Mouse (Mus musculus) heart, embryonic 14.5 days (tissue): ENCODE measurements around the gene Rftn1. TPM values are rescaled to one million over a fixed set of nuclear protein-coding genes. Genes with fewer than 3 reads are reported as not detected.

Experiments used
- ATAC-seq: fragments of 200-750 bp; cut with Nextera tagmentation; 2 replicates; pipeline ENCODE4 v1.8.0; 2017; ENCODE audit warnings: low read depth, moderate TSS enrichment; ENCODE audit not compliant: insufficient number of reproducible peaks, insufficient read depth, low FRiP score
- H3K27ac ChIP-seq, 2 experiments: fragments of 200-500 bp in 1 of 2; fragments of 300-500 bp in 1 of 2; sonication (generic) in 1 of 2; replicated peaks in 1 of 2; 2 replicates each; pipeline ENCODE4 v1.5.1; 2012 to 2014; ENCODE audit warnings: low read depth in 2 of 2, low read length in 2 of 2, control low read depth in 1 of 2, mild to moderate bottlenecking in 1 of 2, mixed read lengths in 1 of 2; ENCODE audit not compliant: control insufficient read depth in 1 of 2, insufficient read depth in 1 of 2
- H3K27me3 ChIP-seq: fragments of 300-500 bp; sonication (generic); 2 replicates; pipeline ENCODE4 v1.6.1; 2014; ENCODE audit warnings: mild to moderate bottlenecking, low read length, control low read depth; ENCODE audit not compliant: control insufficient read depth, insufficient read depth
- H3K36me3 ChIP-seq: fragments of 300-500 bp; sonication (generic); 2 replicates; pipeline ENCODE4 v1.6.1; 2014; ENCODE audit warnings: mild to moderate bottlenecking, control low read depth, low read length, mixed read lengths; ENCODE audit not compliant: control insufficient read depth, insufficient read depth
- H3K4me1 ChIP-seq, 2 experiments: fragments of 200-500 bp in 1 of 2; fragments of 300-500 bp in 1 of 2; sonication (generic) in 1 of 2; 2 replicates each; pipeline ENCODE4 v1.6.1; 2012 to 2014; ENCODE audit warnings: low read length in 2 of 2, control low read depth in 1 of 2, mixed read lengths in 1 of 2; ENCODE audit not compliant: control insufficient read depth in 2 of 2, insufficient read depth in 2 of 2
- H3K4me2 ChIP-seq: fragments of 300-500 bp; sonication (generic); 2 replicates; pipeline ENCODE4 v1.6.1; 2014; ENCODE audit warnings: mild to moderate bottlenecking, low read length
- H3K4me3 ChIP-seq, 2 experiments: fragments of 200-500 bp in 1 of 2; fragments of 300-500 bp in 1 of 2; sonication (generic) in 1 of 2; 2 replicates each; pipeline ENCODE4 v1.5.1; 2012 to 2014; ENCODE audit warnings: low read length in 2 of 2, mild to moderate bottlenecking in 2 of 2, control low read depth in 1 of 2, low read depth in 1 of 2, moderate library complexity in 1 of 2; ENCODE audit not compliant: control insufficient read depth in 1 of 2, insufficient read depth in 1 of 2
- H3K9ac ChIP-seq: fragments of 300-500 bp; sonication (generic); 2 replicates; pipeline ENCODE4 v1.6.1; 2014; ENCODE audit warnings: mild to moderate bottlenecking, low read length
- H3K9me3 ChIP-seq: fragments of 300-500 bp; sonication (generic); 2 replicates; pipeline ENCODE4 v1.6.1; 2016; ENCODE audit warnings: low read length, control low read depth; ENCODE audit not compliant: control insufficient read depth
- WGBS: fragments of 180-500 bp; shearing (Covaris S2); extraction: QIAGEN DNeasy Blood & Tissue Kit; methylation state at CpG from one replicate; pipeline ENCODE4 v1.1.7; 2014; 5-methylcytosine and 5-hydroxymethylcytosine counted together
- polyA plus RNA-seq: library from polyadenylated mRNA; unstranded; fragments of >200 nt; fragmentation: Nextera tagmentation; extraction: Ambion mirVana; gene quantifications from 2 replicates; pipeline ENCODE4 v1.2.1, GENCODE M21; 2014

The Rftn1 gene
- polyA plus RNA-seq, 1 experiment from 2014 or later, result 26.2 TPM

DNA sequence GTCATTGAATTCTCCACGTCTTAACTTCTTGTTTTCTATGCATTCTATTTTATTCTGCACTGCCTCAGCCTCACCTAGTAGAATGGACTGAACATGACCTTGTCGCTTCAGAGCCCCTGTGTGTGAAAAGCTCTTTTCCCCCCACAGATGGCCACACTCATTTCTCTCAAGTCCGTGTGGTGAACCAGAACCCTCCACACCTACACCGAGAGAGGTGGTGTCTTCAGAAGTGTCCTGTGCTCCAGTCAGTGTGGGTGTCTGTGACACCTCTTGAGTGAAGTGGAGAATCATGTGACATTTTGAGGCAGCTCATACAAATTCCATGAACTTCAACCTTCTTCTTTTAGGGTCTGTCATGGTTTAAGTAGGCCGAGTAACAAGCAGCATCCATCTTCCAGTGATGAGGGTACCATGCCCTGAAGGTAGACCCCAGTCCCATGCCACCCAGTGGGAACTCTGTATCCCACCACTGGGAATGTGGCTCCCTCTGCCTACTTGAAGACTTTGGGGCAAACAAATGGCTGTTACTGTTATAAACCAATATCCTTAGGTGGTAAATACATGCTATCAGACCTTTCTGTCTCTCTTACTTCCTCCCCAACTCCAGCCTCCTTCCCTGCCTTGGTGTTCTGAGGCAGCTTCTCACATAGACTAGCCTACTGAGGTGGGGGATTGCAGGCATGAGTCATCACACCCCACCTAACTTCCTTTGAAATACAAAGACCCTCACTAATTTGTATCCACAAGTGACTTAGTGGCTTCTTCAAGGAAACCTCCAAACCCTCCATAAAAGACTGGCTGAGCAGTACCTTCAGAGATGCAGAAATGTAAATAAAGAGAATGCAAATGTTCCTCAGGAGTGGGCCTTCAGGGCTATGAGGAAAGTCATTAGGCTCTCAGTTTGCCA, 122.4 kb downstream of the Rftn1 start:
- H3K9ac ChIP-seq, result no peak overlapping the region
- 70% methylated on average over 5 of the region's 5 CpGs for WGBS

DNA sequence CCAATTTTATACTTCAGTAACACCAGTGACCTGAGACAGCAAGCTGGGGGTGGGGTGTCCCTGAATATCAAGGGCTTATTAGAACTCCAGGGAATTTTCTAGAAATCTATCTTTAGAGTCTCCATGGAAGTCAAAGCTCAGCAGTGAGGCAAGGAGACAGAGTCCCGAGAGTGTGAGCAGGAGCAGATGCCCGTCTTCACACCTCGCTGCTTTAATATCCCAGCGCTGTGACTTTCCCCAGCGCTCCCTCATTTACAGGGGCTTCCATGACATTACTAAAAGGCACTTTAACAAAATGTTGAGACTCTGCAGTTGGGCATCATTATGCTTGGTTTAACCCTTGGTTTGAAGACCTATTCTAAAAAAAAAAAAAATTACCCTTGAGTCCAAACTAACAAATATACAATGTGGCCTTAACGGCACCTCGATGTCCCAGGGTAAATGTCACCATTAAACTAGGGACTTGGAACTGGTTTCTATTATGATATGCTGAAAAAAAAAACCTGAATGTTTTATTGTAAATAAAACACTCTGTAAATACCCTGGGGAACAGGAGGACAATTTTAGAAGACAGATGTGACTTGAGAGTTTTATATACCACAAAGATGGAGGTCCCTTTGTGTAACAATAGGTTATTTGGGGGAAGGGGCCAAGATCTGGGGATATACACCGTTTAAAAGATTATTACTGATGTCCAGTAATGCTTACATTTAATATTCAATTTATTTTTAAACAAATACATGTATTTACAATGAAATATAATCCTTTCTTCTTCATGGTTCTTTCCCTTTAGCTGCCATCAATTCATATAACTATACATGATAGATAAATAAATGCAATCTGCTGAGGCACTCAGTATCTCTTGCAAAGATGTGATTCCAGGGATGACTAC, 123.4 kb downstream of the Rftn1 start:
- WGBS, result 86% methylated on average over 8 of the region's 8 CpGs
- H3K9ac ChIP-seq, result no peak overlapping the region
- no peaks in the 10 kb centered on the region for H3K27me3 ChIP-seq
- peaks cover 16 to 19% of the 10 kb centered on the region in 2 experiments; a peak in 3 of 4 replicates for H3K4me1 ChIP-seq
- H3K4me3 ChIP-seq, result no peak overlapping the region
- no peak for ATAC-seq
- H3K4me2 ChIP-seq, result no peak overlapping the region
- peaks cover 6% of the 10 kb centered on the region for H3K36me3 ChIP-seq
- no peaks in the 10 kb centered on the region for H3K9me3 ChIP-seq
- no peak overlapping the region for H3K27ac ChIP-seq

More for the DNA sequence above, 122.4 kb downstream of the Rftn1 start:
- H3K4me2 ChIP-seq, result no peak overlapping the region
- H3K36me3 ChIP-seq, result peaks cover 6% of the 10 kb centered on the region
- no peak for ATAC-seq
- no peaks in the 10 kb centered on the region for H3K9me3 ChIP-seq
- H3K4me3 ChIP-seq, result no peak overlapping the region
- H3K27ac ChIP-seq, result no peak overlapping the region
- H3K4me1 ChIP-seq, result peaks cover 8 to 11% of the 10 kb centered on the region in 2 experiments; a peak in 3 of 4 replicates
- no peaks in the 10 kb centered on the region for H3K27me3 ChIP-seq

DNA sequence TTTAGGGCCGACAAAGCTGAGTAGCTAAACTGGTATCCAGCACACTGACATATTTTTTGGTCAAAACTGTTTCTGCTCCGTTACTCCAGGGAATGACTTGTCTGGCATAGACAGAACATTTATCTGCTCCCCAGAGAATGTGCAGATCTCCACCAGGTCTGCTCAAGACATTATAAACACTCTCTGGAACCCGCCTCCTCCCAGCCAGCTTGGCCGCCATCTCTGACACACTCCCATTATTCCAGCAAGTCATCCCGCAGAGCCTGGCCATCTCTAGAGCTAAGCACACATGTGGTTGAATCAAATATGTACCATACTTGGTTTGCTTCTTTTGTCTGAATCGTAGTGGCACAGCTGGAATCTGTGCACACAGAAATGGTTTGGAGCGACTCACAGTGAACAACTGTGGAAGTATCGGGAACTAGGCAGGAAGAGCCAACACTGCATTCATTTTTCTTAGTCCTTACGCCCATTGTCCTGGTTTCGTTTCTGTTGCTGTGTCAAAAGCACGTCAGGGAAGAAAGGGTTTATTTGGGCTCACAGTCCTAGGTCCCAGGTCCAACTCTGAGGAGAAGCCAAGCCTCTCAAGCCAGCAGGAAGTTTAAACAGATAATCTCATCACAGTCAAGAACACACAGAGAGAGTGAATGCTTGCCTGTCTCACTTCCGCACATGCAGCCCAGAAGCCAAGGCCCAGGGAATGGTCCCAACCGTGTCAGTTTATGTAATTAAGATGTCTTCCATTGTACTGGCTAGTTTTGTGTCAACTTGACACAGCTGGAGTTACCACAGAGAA, 126.4 kb downstream of the Rftn1 start:
- no peak for ATAC-seq
- Histone ChIP-seq H3K9me3 (no peaks in the 10 kb centered on the region), H3K9ac (no peak overlapping the region), H3K4me1 (peaks cover 20 to 26% of the 10 kb centered on the region in 2 experiments), H3K27me3 (no peaks in the 10 kb centered on the region), H3K27ac (no peak overlapping the region), H3K4me3 (no peak overlapping the region), H3K4me2 (no peak overlapping the region), H3K36me3 (peaks cover 6% of the 10 kb centered on the region; the same call in 1 of the 2 replicates)
- 85% methylated on average over 13 of the region's 13 CpGs for WGBS

DNA sequence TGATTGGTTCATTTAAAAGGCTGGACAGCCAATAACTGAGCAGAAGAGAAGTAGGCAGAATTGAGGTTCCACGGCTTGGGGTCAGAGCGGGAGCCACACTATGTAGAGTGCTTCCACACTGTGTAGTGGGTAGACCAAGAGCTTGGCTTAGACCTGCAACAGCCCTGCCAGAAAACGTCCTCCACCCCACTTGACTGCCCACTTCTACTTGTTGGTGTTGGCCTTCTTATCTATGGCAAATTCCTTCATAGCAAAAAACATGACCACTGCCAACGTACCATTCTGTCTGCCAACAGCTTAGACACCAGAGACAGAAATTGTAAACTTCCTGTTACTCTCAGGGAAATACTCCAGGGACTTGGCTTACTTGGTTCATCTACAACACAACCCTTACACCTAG, 127.8 kb downstream of the Rftn1 start:
- Histone ChIP-seq H3K36me3 (peaks cover 2% of the 10 kb centered on the region; the same call in 1 of the 2 replicates), H3K27ac (peak overlapping the region; percentile 30 to 46; a peak in 3 of 4 replicates), H3K4me2 (no peak overlapping the region), H3K4me1 (peaks cover 20 to 26% of the 10 kb centered on the region in 2 experiments), H3K4me3 (no peak overlapping the region), H3K9ac (no peak overlapping the region), H3K9me3 (no peaks in the 10 kb centered on the region), H3K27me3 (no peaks in the 10 kb centered on the region)
- ATAC-seq, result no peak
- 45% methylated on average over 4 of the region's 4 CpGs for WGBS

DNA sequence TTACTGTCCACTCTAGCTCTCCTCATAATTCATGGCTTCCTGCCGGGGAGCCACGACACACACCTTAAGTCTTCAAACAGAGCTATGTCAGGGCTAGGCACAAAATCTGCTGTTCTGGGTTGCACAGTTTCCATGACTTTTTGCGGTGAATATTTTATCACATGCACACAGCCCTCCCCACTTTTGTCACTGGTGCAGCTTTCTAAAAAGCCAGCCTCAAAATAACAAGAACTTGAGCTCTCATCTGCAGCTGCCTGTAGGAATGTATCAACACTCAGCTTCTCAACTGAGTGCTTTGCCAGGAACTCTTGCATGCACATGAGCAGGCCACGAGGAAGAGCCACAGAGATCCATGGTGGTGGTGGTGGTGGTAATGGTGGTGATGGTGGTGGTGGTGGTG, 129.0 kb downstream of the Rftn1 start:
- peaks cover 20 to 26% of the 10 kb centered on the region in 2 experiments for H3K4me1 ChIP-seq
- H3K36me3 ChIP-seq, result no peaks in the 10 kb centered on the region
- 82% methylated on average over 4 of the region's 4 CpGs for WGBS
- H3K27ac ChIP-seq, result no peak overlapping the region
- ATAC-seq, result no peak
- no peak overlapping the region for H3K4me3 ChIP-seq
- no peaks in the 10 kb centered on the region for H3K27me3 ChIP-seq
- H3K4me2 ChIP-seq, result no peak overlapping the region
- H3K9ac ChIP-seq, result no peak overlapping the region
- H3K9me3 ChIP-seq, result no peaks in the 10 kb centered on the region

DNA sequence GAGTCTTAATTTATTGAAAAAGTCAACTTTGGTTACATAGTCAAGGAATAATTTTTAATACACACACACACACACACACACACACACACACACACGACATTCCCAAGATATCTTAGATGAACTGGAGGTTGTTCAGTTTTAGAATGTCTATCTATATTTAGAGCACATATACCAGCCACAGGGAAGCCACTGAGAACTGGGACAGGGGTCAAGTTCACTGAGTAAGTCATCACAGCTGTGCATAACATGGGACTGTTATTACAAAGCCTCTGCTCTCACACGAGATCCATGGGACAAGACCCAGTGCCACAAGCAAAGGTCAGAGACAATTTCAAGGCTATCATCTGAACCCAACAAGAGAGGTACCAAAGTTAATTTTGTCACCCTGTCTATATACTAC, 130.3 kb downstream of the Rftn1 start:
- Histone ChIP-seq H3K27ac (peak overlapping the region; percentile 50 to 68; a peak in 2 of 4 replicates), H3K27me3 (no peaks in the 10 kb centered on the region), H3K4me3 (no peak overlapping the region), H3K9ac (no peak overlapping the region), H3K36me3 (no peaks in the 10 kb centered on the region; the same call in 1 of the 2 replicates), H3K4me1 (peaks cover 20 to 26% of the 10 kb centered on the region in 2 experiments), H3K4me2 (no peak overlapping the region), H3K9me3 (no peaks in the 10 kb centered on the region)
- WGBS, result 23% methylated on average over 2 of the region's 2 CpGs
- ATAC-seq, result 0 out of 2 replicates have a peak, but pooled peaks have one; percentile 15

DNA sequence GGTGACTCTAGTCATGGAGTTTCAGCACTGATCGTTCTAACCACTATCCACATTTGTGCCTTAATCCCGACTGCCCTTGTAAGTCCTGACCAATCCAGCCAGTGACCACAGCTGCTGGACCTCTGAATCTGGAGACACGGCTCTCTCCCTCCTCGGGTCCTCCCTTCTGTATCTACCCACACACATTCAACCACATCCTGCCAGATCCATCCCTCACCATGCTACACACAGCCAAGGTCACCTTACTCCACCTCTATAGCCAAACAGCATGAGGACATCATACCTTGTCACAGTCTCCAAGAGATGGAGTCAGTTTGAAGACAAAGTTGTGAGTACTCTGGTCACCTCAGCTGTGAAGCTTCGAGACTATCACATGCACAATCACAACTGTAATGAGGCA, 131.1 kb downstream of the Rftn1 start:
- H3K4me1 ChIP-seq, result peaks cover 20 to 26% of the 10 kb centered on the region in 2 experiments
- ATAC-seq, result no peak
- WGBS, result 84% methylated on average over 5 of the region's 5 CpGs
- no peak overlapping the region for H3K9ac ChIP-seq
- H3K4me3 ChIP-seq, result no peak overlapping the region
- H3K36me3 ChIP-seq, result peaks cover 6% of the 10 kb centered on the region; the same call in 1 of the 2 replicates
- no peak overlapping the region for H3K4me2 ChIP-seq
- no peaks in the 10 kb centered on the region for H3K27me3 ChIP-seq
- H3K27ac ChIP-seq, result peak overlapping the region in 1 of 2 experiments; percentile 47; a peak in 1 of 4 replicates
- H3K9me3 ChIP-seq, result no peaks in the 10 kb centered on the region
